Mouse (Mus musculus) hindbrain, embryonic 16.5 days (tissue): ENCODE measurements around the gene 1700029P11Rik. TPM values are rescaled to one million over a fixed set of nuclear protein-coding genes. Genes with fewer than 3 reads are reported as not detected.

Source experiments
- ATAC-seq: fragments of 200-750 bp; cut with Nextera tagmentation; 2 replicates; pipeline ENCODE4 v1.8.0; 2017; ENCODE audit warnings: moderate TSS enrichment, moderate library complexity
- H3K27ac ChIP-seq: fragments of 300-500 bp; sonication (generic); 2 replicates; pipeline ENCODE4 v1.5.1; 2014; ENCODE audit warnings: low read depth, mild to moderate bottlenecking, control low read depth, low read length, moderate library complexity
- H3K27me3 ChIP-seq: fragments of 300-500 bp; sonication (generic); replicated peaks from 2 replicates; pipeline ENCODE4 v1.6.1; 2014; ENCODE audit warnings: low read length; ENCODE audit not compliant: control insufficient read depth, insufficient read depth
- H3K36me3 ChIP-seq: fragments of 300-500 bp; sonication (generic); 2 replicates; pipeline ENCODE4 v1.6.1; 2014; ENCODE audit warnings: mild to moderate bottlenecking, low read length, moderate library complexity, mixed read lengths; ENCODE audit not compliant: control insufficient read depth, insufficient read depth
- H3K4me1 ChIP-seq: fragments of 300-500 bp; sonication (generic); 2 replicates; pipeline ENCODE4 v1.6.1; 2014; ENCODE audit warnings: low read depth, low read length; ENCODE audit not compliant: control insufficient read depth, insufficient read depth
- H3K4me2 ChIP-seq: fragments of 300-500 bp; sonication (generic); 2 replicates; pipeline ENCODE4 v1.6.1; 2014; ENCODE audit warnings: mild to moderate bottlenecking, low read length, control low read depth, moderate library complexity
- H3K4me3 ChIP-seq: fragments of 300-500 bp; sonication (generic); 2 replicates; pipeline ENCODE4 v1.5.1; 2014; ENCODE audit warnings: mild to moderate bottlenecking, low read length, control low read depth, moderate library complexity
- H3K9ac ChIP-seq: fragments of 300-500 bp; sonication (generic); 2 replicates; pipeline ENCODE4 v1.6.1; 2014; ENCODE audit warnings: low read depth, mild to moderate bottlenecking, control low read depth, low read length, moderate library complexity
- H3K9me3 ChIP-seq: fragments of 300-500 bp; sonication (generic); 2 replicates; pipeline ENCODE4 v1.6.1; 2014; ENCODE audit warnings: mild to moderate bottlenecking, low read length, moderate library complexity; ENCODE audit not compliant: control insufficient read depth
- WGBS: fragments of 180-500 bp; shearing (Covaris S2); extraction: QIAGEN DNeasy Blood & Tissue Kit; methylation state at CpG from one replicate; pipeline ENCODE4 v1.1.7; 2014; 5-methylcytosine and 5-hydroxymethylcytosine counted together
- polyA plus RNA-seq: library from polyadenylated mRNA; unstranded; fragments of >200 nt; fragmentation: Nextera tagmentation; extraction: Ambion mirVana; gene quantifications from 2 replicates; pipeline ENCODE4 v1.2.1, GENCODE M21; 2015

1700029P11Rik gene
- polyA plus RNA-seq, 1 experiment from 2014 or later: not detected

DNA sequence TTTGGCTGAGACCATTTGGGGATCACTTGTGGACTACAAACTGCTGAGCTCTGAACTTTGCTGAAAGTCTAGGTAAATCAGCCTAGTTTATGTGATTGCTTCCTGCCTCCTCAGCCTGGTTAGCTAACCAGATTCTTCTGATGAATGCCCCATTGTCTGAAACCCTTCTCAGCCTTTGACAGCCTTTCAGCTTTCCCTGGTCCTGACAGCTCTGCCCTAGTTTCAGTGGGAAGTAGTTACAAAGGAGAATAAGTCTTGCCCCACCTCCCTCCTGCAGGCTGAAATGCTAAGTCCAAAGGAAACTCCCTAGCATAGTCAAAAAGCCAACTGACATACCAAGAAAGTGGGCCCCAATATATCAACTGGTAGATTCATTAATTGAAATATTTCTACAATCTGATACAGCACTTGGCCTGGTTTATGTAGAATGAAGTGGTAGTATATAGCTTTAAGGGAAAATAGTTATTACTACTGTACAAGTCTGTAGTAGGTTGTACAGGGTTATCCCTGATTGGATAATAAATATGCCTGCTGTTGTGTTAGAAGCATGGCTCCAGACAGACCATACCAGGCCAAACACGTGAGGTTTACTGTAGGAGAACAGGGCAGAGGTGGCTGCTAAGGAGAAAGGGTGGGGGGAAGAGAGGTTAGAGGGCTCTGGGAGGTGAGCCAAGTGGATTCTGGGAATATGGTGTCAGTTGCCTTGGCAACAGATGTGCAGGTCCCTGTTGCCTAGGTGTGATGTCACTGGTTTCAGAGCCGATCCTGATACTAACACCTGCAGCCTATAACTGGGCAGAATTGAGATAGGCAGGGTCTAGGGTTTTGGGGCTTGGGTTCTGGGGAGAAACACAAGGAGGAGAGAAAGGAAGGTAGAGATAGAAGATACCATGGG is 5.2 kb downstream of the 1700029P11Rik start:
- no peak overlapping the region for H3K27ac ChIP-seq
- no peaks in the 10 kb centered on the region for H3K9me3 ChIP-seq
- H3K4me3 ChIP-seq: no peak overlapping the region
- no peak overlapping the region for H3K4me2 ChIP-seq
- H3K9ac ChIP-seq: no peak overlapping the region
- H3K4me1 ChIP-seq: peaks cover 4% of the 10 kb centered on the region; the same call in 1 of the 2 replicates
- 46% methylated on average over 2 of the region's 2 CpGs for WGBS
- no peaks in the 10 kb centered on the region for H3K27me3 ChIP-seq
- ATAC-seq: peak; percentile 68; the same call in 1 of the 2 replicates
- H3K36me3 ChIP-seq: no peaks in the 10 kb centered on the region

DNA sequence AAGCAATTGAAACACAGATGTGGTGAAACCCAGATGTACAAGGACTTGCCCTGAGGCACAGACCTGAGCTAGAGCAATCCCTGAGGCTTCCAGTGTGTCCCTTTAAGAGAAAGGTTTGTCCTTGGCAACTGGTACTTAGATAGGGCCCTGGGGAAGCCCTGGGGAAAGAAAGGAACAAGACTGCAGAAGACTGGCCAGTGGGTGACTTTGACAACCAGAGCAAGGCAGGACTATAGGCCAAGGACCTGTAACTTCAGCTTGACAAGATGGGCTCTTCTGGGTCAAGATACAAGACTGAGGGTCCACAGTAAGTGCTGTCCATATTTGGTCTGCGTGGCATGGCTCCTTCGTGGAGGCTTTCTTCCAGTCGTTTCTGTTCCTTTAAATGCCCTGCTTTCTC is 7.3 kb downstream of the 1700029P11Rik start, which contains the start of gene Xrcc6:
TSS of gene Xrcc6 (plus strand) at position 190 of the 400 bp plus-strand sequence.
- Histone ChIP-seq H3K36me3 (no peaks in the 10 kb centered on the region), H3K27ac (no peak within 1 kb of the TSS), H3K4me2 (no peak within 1 kb of the TSS), H3K9me3 (no peaks in the 10 kb centered on the region), H3K4me3 (no peak within 1 kb of the TSS), H3K27me3 (no peaks in the 10 kb centered on the region), H3K9ac (no peak within 1 kb of the TSS), H3K4me1 (peaks cover 4% of the 10 kb centered on the region; the same call in 1 of the 2 replicates)
- no peak for ATAC-seq
- WGBS: 93% methylated on average over 3 of the region's 3 CpGs

DNA sequence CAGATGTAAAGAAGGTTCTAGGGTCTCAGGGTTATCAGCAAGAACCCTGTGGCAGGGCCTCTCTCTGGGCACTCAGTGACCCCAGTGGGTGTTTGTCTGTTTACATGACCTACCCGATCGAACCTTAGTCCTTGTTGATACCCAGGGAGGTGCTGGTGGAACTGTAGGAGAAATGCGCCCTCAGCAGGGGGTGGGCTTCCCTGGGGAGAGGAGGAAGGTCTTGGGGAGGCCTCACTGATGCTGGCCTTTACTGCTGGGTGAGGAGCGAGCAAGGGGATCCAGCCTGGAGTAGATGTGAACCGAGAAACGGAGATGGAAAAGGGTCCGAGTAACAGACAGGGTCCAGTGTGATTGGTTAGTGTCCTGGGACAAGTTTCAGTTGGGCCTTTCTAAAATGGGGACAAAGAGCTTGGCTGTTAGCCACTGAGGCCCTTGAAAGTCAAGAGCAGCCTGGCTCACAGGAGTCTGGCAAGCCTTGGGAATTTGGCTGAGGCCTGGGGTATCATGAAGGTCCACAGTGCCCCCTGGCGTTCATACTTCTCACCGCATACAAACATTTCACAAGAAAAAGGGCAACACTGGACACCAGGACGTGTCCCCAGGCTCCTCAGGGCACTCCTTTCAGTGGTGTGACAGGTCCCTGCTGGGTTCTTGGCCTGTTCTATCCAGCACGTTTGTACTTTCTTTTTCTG is 9.2 kb downstream of the 1700029P11Rik start:
- 42% methylated on average over 11 of the region's 11 CpGs for WGBS

DNA sequence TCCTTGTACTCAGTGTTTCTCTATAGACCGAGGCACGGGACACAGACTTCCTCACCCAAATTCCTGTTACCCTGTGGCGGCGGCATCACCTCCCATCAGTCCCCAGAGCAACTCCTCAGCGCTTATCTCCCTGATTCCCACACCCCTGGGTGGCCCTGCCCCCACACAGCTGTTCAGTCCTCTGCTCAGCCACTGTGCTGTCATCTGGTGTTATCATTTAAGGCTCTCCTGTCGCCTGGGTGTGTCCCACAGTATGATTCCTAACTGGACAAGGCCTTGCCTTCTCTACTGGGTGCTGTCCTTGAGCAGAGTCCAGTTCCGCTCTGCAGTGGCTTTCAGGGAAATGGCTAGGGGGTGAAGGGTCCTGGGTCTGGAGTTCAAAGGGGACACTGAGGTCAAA is 10.2 kb downstream of the 1700029P11Rik start:
- Histone ChIP-seq H3K27ac (no peak overlapping the region), H3K27me3 (no peaks in the 10 kb centered on the region), H3K4me3 (no peak overlapping the region), H3K9ac (no peak overlapping the region), H3K36me3 (peaks cover 13% of the 10 kb centered on the region), H3K4me1 (peaks cover 4% of the 10 kb centered on the region; the same call in 1 of the 2 replicates), H3K4me2 (no peak overlapping the region), H3K9me3 (no peaks in the 10 kb centered on the region)
- ATAC-seq: no peak
- WGBS: 60% methylated on average over 7 of the region's 7 CpGs

More for the DNA sequence above, 9.2 kb downstream of the 1700029P11Rik start:
- ATAC-seq: peak; percentile 77
- Histone ChIP-seq H3K4me3 (no peak overlapping the region), H3K9ac (no peak overlapping the region), H3K27me3 (no peaks in the 10 kb centered on the region), H3K36me3 (peaks cover 5% of the 10 kb centered on the region), H3K4me2 (no peak overlapping the region), H3K9me3 (no peaks in the 10 kb centered on the region), H3K4me1 (peaks cover 4% of the 10 kb centered on the region; the same call in 1 of the 2 replicates), H3K27ac (peak overlapping the region; percentile 53; the same call in 1 of the 2 replicates)

DNA sequence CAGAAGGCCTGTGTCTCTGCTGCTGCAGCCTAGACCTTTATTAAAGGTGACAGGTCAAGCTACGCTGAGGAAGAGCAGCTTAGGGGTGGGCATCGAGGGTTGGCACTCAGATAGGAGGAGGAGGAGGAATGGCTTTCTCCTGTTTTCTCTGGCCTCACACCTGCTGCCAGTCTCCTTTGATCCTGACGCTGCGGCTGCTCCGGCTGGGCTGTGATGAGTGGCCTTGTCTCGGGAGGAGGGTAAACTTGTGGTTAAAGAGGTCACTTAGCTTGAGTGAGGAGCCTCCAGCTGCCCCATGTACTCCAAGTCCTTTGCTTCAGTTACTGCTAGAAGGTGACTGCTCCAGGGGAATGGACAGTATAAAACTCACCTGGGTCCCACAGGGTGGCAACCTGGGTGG is 13.7 kb downstream of the 1700029P11Rik start:
- no peak overlapping the region for H3K27ac ChIP-seq
- no peak overlapping the region for H3K4me3 ChIP-seq
- 0 out of 2 replicates have a peak, but pooled peaks cover 4% of the 10 kb centered on the region for H3K4me1 ChIP-seq
- no peaks in the 10 kb centered on the region for H3K9me3 ChIP-seq
- 92% methylated on average over 6 of the region's 6 CpGs for WGBS
- H3K36me3 ChIP-seq: peaks cover 20% of the 10 kb centered on the region
- H3K4me2 ChIP-seq: no peak overlapping the region
- ATAC-seq: no peak
- no peak overlapping the region for H3K9ac ChIP-seq
- H3K27me3 ChIP-seq: no peaks in the 10 kb centered on the region

DNA sequence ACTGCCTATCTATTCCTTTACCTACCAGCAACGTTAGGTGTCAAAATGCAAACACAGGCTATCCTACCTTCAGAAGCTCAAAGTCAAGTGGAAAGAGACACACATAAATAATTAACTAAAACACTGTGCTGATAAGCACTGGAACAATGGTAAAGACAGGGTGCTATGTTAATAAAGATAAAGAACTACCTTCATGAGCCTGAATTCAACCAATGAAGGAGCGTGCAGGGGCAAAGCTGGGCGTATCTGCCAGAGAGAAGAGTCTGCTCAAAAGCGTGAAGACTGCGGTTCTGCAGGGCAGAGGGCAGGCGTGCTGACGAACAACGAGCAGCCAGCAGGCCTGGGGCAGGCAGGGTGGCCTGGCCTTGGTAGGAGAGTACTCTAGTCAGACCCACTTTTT is 23.9 kb downstream of the 1700029P11Rik start:
- Histone ChIP-seq H3K27ac (no peak overlapping the region), H3K9me3 (no peaks in the 10 kb centered on the region), H3K36me3 (0 out of 2 replicates have a peak, but pooled peaks cover 3% of the 10 kb centered on the region), H3K9ac (no peak overlapping the region), H3K4me2 (no peak overlapping the region), H3K27me3 (no peaks in the 10 kb centered on the region), H3K4me1 (no peaks in the 10 kb centered on the region), H3K4me3 (no peak overlapping the region)
- 89% methylated on average over 8 of the region's 8 CpGs for WGBS
- ATAC-seq: no peak

DNA sequence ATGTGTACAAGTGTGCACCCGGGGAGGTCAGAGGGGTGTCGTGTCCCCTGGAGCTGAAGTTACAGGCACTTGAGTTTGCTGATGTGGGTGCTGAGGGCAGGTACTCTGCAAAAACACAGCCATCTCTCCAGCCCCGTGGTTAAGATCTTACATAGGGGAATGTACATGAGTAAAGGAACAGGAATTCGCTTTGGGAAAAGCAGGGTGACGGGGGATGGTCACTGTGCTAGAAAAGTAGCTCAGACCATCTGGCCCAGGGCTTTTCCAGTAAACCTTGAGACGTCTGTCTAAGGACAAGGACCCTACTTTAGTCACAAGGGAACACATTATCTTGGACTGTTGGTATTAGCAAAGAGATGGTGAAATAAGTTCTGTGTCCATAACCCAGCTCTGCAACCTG is 31.6 kb downstream of the 1700029P11Rik start:
- H3K4me3 ChIP-seq: no peak overlapping the region
- H3K36me3 ChIP-seq: no peaks in the 10 kb centered on the region
- WGBS: 92% methylated on average over 6 of the region's 6 CpGs
- H3K27me3 ChIP-seq: no peaks in the 10 kb centered on the region
- no peaks in the 10 kb centered on the region for H3K9me3 ChIP-seq
- H3K4me1 ChIP-seq: peaks cover 12% of the 10 kb centered on the region
- ATAC-seq: no peak
- no peak overlapping the region for H3K4me2 ChIP-seq
- H3K27ac ChIP-seq: no peak overlapping the region
- H3K9ac ChIP-seq: no peak overlapping the region

DNA sequence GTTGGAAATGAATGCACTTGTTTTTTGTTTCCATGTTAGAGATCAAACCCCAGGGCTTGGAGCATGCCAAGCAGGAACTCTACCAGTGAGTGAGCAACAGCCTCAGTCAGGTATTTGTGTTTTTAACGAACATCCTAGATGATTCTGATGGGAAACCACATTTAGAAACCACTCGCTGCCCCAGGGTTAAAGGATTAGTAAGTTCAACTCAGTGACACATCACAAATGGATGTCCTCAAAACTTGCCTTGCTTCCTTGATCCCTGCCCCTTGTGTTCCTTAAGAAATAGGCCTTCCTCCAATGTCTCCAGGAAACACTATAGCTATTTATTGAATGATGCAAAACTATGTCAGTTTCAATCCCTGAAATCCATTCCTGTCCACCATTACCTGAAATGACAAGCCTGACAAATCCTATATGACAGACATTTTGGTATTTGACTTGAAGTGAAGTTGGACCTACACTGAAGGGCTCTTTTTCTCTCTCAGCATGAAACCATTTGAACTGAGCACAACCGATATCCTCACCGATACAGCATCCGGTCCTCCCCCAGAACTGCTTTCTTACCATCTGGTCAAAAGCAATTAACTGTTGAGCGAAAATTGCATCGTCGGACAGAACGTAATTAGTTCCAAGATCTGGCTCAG is 34.5 kb downstream of the 1700029P11Rik start:
- no peaks in the 10 kb centered on the region for H3K9me3 ChIP-seq
- H3K27ac ChIP-seq: no peak overlapping the region
- ATAC-seq: no peak
- H3K4me2 ChIP-seq: peak overlapping the region; percentile 70
- peak overlapping the region; percentile 96 for H3K4me3 ChIP-seq
- H3K9ac ChIP-seq: peak overlapping the region; percentile 96
- H3K27me3 ChIP-seq: no peaks in the 10 kb centered on the region
- WGBS: 20% methylated on average over 9 of the region's 9 CpGs
- H3K36me3 ChIP-seq: 0 out of 2 replicates have a peak, but pooled peaks cover 3% of the 10 kb centered on the region
- H3K4me1 ChIP-seq: peaks cover 14% of the 10 kb centered on the region
